Mouse (Mus musculus): ENCODE data around the gene Zdhhc22.

DNA sequence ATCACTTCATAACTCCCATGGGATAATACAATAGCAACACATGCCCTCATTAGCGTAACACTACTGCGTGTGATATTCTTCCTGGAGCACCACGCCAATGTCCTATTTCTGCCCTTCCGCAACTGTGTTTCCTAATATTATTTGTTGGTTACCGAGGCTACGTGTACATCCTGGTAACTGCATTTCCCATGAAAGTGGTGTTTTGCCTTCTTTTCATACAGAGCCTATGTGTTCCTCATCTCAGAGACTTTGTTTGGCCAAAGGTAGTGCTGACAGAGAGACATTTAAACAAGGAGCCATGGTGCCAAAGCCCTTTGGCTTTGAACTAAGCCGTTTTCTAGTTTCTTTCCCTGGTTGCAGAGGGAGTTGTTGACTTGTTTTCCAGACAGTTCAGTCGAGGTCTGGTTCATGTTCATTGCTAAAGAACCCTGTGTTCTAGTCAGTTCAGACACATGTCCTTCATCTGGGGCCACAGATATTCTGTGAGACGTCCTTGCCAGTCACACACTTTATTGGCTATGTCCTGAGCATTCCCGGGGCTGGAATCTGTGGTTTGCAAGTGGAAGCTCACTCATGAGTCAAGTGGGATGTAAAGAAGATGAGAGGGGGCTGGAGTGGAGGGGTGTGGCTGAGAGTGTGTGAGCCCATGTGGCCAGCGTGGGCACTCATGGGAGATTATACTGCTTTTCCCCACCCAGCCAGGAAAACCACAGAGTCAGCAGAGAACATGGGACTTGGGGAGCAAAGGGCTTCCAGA, 53.5 kb downstream of the Zdhhc22 start:
- TF ChIP-seq CTCF (IDR thresholded peaks at IDR 0.05; ENCODE audit: borderline replicate concordance, insufficient read depth, low read depth, low read length) (no peak), POLR2A (IDR thresholded peaks at IDR 0.05; ENCODE audit: borderline replicate concordance, insufficient read depth, low read length) (no peak)

Data from cerebellum, adult 2 months (tissue).